Mouse (Mus musculus) hindbrain, embryonic 10.5 days (tissue): ENCODE results near the gene Isg15. TPM values are rescaled to one million over a fixed set of nuclear protein-coding genes. Genes with fewer than 3 reads are reported as not detected.
A peak's percentile ranks its signal among the peaks of the same experiment; 100 is the strongest.

Experiments used
- DNase-seq: peaks from one replicate; pipeline ENCODE4 v3.0.0-alpha.2; 2017; ENCODE audit warnings: low spot score
- H3K27ac ChIP-seq: fragments of 300-500 bp; sonication (generic); 2 replicates; pipeline ENCODE4 v1.5.1; 2016; ENCODE audit warnings: mild to moderate bottlenecking, moderate library complexity
- H3K27me3 ChIP-seq: fragments of 300-500 bp; sonication (generic); 2 replicates; pipeline ENCODE4 v1.6.1; 2016; ENCODE audit warnings: mild to moderate bottlenecking; ENCODE audit not compliant: poor library complexity, insufficient read depth, severe bottlenecking
- H3K36me3 ChIP-seq: fragments of 300-500 bp; sonication (generic); 2 replicates; pipeline ENCODE4 v1.6.1; 2016; ENCODE audit warnings: mild to moderate bottlenecking, moderate library complexity
- H3K4me1 ChIP-seq: fragments of 300-500 bp; sonication (generic); replicated peaks from 2 replicates; pipeline ENCODE4 v1.6.1; 2016; ENCODE audit warnings: mild to moderate bottlenecking
- H3K4me3 ChIP-seq: fragments of 300-500 bp; sonication (generic); 2 replicates; pipeline ENCODE4 v1.5.1; 2016; ENCODE audit warnings: mild to moderate bottlenecking, moderate library complexity
- H3K9me3 ChIP-seq: fragments of 300-500 bp; sonication (generic); 2 replicates; pipeline ENCODE4 v1.6.1; 2016; ENCODE audit warnings: mild to moderate bottlenecking, moderate library complexity
- WGBS: fragments of 180-500 bp; shearing (Covaris S2); methylation state at CpG from one replicate; pipeline ENCODE4 v1.1.7; 2016; 5-methylcytosine and 5-hydroxymethylcytosine counted together
- polyA plus RNA-seq: library from polyadenylated mRNA; unstranded; fragments of >200 nt; fragmentation: Nextera tagmentation; extraction: Ambion mirVana; gene quantifications from 2 replicates; pipeline ENCODE4 v1.2.1, GENCODE M21; 2016

Isg15 gene
- 0.50 TPM in 1 of 2 replicates, not detected in the other for polyA plus RNA-seq

GRCm38 (mm10) chr4:156200623-156201475 lies at the start of gene Isg15:
Gene Isg15 (minus strand): TSS chr4:156200818.
- DNase-seq: no peak
- Histone ChIP-seq H3K4me1 (peaks cover 62% of the 10 kb centered on the region), H3K27ac (no peak within 1 kb of the TSS), H3K27me3 (peaks cover 20% of the 10 kb centered on the region), H3K9me3 (no peaks in the 10 kb centered on the region), H3K4me3 (no peak within 1 kb of the TSS), H3K36me3 (peaks cover 2% of the 10 kb centered on the region)
- 65% methylated on average over 10 of the region's 10 CpGs for WGBS

GRCm38 (mm10) chr4:156249567-156249966 lies 48.9 kb upstream of the Isg15 start:
- DNase-seq: no peak
- peaks cover 33% of the 10 kb centered on the region for H3K27me3 ChIP-seq
- H3K27ac ChIP-seq: no peak overlapping the region
- H3K4me3 ChIP-seq: no peak overlapping the region
- WGBS: 67% methylated on average over 11 of the region's 11 CpGs
- H3K36me3 ChIP-seq: peaks cover 51% of the 10 kb centered on the region
- H3K9me3 ChIP-seq: no peaks in the 10 kb centered on the region
- H3K4me1 ChIP-seq: peaks cover 27% of the 10 kb centered on the region

GRCm38 (mm10) chr4:156236651-156237447 lies 36.2 kb upstream of the Isg15 start:
- 22% methylated on average over 58 of the region's 60 CpGs for WGBS
- Histone ChIP-seq H3K27me3 (no peaks in the 10 kb centered on the region), H3K4me3 (peak overlapping the region; percentile 94), H3K4me1 (peaks cover 30% of the 10 kb centered on the region), H3K9me3 (no peaks in the 10 kb centered on the region), H3K36me3 (peaks cover 65% of the 10 kb centered on the region), H3K27ac (peak overlapping the region; percentile 93)
- DNase-seq: peak; percentile 37

- Histone ChIP-seq H3K27ac (peak within 1 kb of the TSS; percentile 93), H3K36me3 (peaks cover 65% of the 10 kb centered on the region), H3K27me3 (no peaks in the 10 kb centered on the region), H3K4me3 (peak within 1 kb of the TSS; percentile 94), H3K9me3 (no peaks in the 10 kb centered on the region), H3K4me1 (peaks cover 30% of the 10 kb centered on the region)
- under 1% methylated on average over 90 of the region's 90 CpGs for WGBS
- DNase-seq: peak; percentile 94
Observed at GRCm38 (mm10) chr4:156235808-156236533, 35.4 kb upstream of the Isg15 start, which contains the start of gene Noc2l. Gene Noc2l (plus strand): TSS chr4:156236010.

- no peaks in the 10 kb centered on the region for H3K9me3 ChIP-seq
- H3K27ac ChIP-seq: peak overlapping the region; percentile 93
- peak overlapping the region; percentile 94 for H3K4me3 ChIP-seq
- WGBS: under 1% methylated on average over 15 of the region's 15 CpGs
- H3K36me3 ChIP-seq: peaks cover 65% of the 10 kb centered on the region
- peaks cover 30% of the 10 kb centered on the region for H3K4me1 ChIP-seq
- no peak for DNase-seq
- H3K27me3 ChIP-seq: no peaks in the 10 kb centered on the region
Observed at GRCm38 (mm10) chr4:156235360-156235770, 34.7 kb upstream of the Isg15 start.

GRCm38 (mm10) chr4:156234701-156235213 lies 34.1 kb upstream of the Isg15 start, which contains the start of gene Plekhn1:
Gene Plekhn1 (minus strand): TSS chr4:156234857.
- peak within 1 kb of the TSS; percentile 93 for H3K27ac ChIP-seq
- peak within 1 kb of the TSS; percentile 94 for H3K4me3 ChIP-seq
- peak; percentile 84 for DNase-seq
- no peaks in the 10 kb centered on the region for H3K9me3 ChIP-seq
- no peaks in the 10 kb centered on the region for H3K27me3 ChIP-seq
- peaks cover 65% of the 10 kb centered on the region for H3K36me3 ChIP-seq
- H3K4me1 ChIP-seq: peaks cover 30% of the 10 kb centered on the region
- under 1% methylated on average over 47 of the region's 48 CpGs for WGBS

GRCm38 (mm10) chr4:156234021-156234501 lies 33.4 kb upstream of the Isg15 start:
- peaks cover 30% of the 10 kb centered on the region for H3K4me1 ChIP-seq
- H3K27ac ChIP-seq: peak overlapping the region; percentile 93
- H3K9me3 ChIP-seq: no peaks in the 10 kb centered on the region
- H3K36me3 ChIP-seq: peaks cover 65% of the 10 kb centered on the region
- H3K4me3 ChIP-seq: peak overlapping the region; percentile 78
- 3% methylated on average over 17 of the region's 17 CpGs for WGBS
- no peaks in the 10 kb centered on the region for H3K27me3 ChIP-seq
- DNase-seq: peak; percentile 66

GRCm38 (mm10) chr4:156228393-156229024 lies 27.9 kb upstream of the Isg15 start:
- DNase-seq: no peak
- Histone ChIP-seq H3K36me3 (peaks cover 57% of the 10 kb centered on the region), H3K27ac (peak overlapping the region; percentile 13; the same call in 1 of the 2 replicates), H3K27me3 (0 out of 2 replicates have a peak, but pooled peaks cover 3% of the 10 kb centered on the region), H3K9me3 (no peaks in the 10 kb centered on the region), H3K4me1 (peaks cover 22% of the 10 kb centered on the region), H3K4me3 (peak overlapping the region; percentile 27; the same call in 1 of the 2 replicates)
- 21% methylated on average over 12 of the region's 12 CpGs for WGBS

- WGBS: 32% methylated on average over 18 of the region's 18 CpGs
- no peak for DNase-seq
- Histone ChIP-seq H3K4me1 (peaks cover 16% of the 10 kb centered on the region), H3K9me3 (no peaks in the 10 kb centered on the region), H3K4me3 (peak overlapping the region; percentile 27; the same call in 1 of the 2 replicates), H3K36me3 (peaks cover 51% of the 10 kb centered on the region), H3K27ac (peak overlapping the region; percentile 13; the same call in 1 of the 2 replicates), H3K27me3 (0 out of 2 replicates have a peak, but pooled peaks cover 3% of the 10 kb centered on the region)
Observed at GRCm38 (mm10) chr4:156227752-156228392, 27.3 kb upstream of the Isg15 start.

- peaks cover 32% of the 10 kb centered on the region for H3K36me3 ChIP-seq
- no peaks in the 10 kb centered on the region for H3K9me3 ChIP-seq
- no peak overlapping the region for H3K27ac ChIP-seq
- DNase-seq: no peak
- H3K27me3 ChIP-seq: 0 out of 2 replicates have a peak, but pooled peaks cover 3% of the 10 kb centered on the region
- peaks cover 16% of the 10 kb centered on the region for H3K4me1 ChIP-seq
- 83% methylated on average over 2 of the region's 2 CpGs for WGBS
- no peak overlapping the region for H3K4me3 ChIP-seq
Observed at GRCm38 (mm10) chr4:156224276-156224675, 23.7 kb upstream of the Isg15 start.

- whole genome bisulfite sequencing: 92% methylated on average over 11 of the region's 11 CpGs
- H3K27ac ChIP-seq: no peak overlapping the region
- 0 out of 2 replicates have a peak, but pooled peaks cover 5% of the 10 kb centered on the region for H3K4me1 ChIP-seq
- no peak for DNase-seq
- no peak overlapping the region for H3K4me3 ChIP-seq
- peaks cover 18% of the 10 kb centered on the region; the same call in 1 of the 2 replicates for H3K36me3 ChIP-seq
- no peaks in the 10 kb centered on the region for H3K27me3 ChIP-seq
- H3K9me3 ChIP-seq: no peaks in the 10 kb centered on the region
Observed at GRCm38 (mm10) chr4:156219936-156220335, 19.3 kb upstream of the Isg15 start.
